Mouse (Mus musculus): ENCODE results near the gene Alg14.

The Alg14 gene

DNA sequence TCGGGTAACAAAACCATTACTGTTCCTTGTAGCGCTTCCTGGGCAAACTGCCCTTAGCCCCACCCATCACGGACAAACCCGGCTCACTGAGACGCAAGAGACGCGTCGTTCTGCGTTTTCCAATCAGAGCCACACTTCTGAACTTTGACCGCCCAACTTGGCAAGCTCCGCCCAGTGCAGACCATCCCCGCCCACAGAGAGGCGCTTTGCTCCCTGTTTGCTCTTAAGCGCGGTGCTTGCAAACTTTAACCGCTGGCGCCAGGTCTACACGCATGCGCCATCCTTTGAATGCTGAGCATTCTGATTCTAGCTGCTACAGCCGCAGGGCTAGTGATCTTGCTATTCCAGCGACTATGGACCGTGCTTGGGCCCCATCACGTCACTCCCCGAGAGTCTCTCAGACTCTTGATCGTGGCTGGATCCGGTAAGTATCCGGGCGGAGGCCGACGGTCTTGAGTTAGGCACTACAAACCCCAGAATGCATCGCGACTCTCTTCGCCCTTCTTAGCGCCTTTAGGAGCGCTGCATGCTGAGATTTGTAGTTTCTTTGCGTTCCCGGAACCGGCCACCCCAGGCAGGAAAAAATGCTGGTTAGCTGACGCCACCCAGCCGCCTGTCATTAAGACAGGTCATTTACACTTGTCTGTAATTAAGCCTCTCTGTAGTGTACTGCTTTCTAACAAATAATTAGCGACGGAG is at the start of gene Alg14:
Gene Alg14 (plus strand): TSS at position 214 of the 699 bp plus-strand sequence.
- DNase-seq (ENCODE audit: low spot score in 2 of 2) = peak; percentile 95

DNA sequence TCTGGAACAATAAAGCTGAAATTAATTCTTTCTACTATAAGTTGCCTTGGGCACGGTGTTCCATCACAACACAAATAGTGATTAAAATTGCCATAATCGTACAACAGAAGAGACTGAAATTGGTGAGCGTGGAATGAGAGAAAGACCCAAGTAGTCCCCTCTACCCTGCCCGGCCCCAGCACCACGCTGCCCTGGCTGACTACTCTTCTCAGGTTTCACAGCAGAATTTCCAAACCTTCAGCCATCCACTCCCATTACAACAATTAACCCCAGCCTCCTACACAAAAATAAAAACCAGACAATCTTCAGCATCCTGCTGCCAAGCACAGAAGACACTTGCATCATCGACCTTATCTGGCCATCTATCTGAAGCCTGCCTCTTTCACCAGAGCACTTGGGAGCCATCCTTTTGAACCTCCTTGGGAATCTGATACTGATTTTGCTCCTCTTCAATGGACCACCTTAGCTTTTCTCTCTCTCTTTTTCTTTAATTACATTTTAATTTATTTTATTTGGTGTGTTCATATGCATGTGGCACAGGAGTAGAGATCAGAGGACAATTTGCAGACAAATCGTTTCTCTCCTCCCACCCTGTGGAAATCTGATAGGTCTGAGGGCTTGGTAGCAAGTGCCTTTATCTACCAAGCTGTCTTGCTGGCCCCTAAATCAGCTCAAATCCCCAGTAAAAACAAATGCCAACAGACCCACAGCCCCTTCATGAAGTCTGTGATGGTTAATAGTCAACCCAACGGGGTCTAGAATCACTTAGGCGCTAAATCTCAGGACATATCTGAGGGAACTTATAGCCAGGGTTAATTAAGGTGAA is 49.2 kb upstream of the Alg14 start:
- no peak for DNase-seq (ENCODE audit: low spot score in 2 of 2)

DNA sequence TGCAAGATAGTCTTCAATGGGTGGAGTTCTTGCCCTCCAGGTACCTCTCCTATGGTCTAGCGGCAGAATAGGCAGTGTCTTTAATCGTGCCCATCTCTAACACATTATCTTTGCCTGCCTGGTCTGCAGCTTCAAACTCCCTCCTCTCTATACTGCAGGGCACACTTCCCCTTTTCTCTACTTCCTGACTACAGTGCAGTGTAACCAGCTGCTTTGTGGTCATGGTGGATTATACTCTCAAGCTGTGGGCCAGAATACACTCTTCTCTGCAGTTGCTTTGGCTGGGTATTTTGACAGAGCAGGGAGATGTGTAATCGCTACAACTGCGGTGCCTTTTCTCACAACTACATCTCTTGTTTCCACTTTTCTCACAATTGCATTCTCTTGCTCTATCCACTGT is 48.6 kb upstream of the Alg14 start:
- DNase-seq (ENCODE audit: low spot score in 2 of 2) = no peak

DNA sequence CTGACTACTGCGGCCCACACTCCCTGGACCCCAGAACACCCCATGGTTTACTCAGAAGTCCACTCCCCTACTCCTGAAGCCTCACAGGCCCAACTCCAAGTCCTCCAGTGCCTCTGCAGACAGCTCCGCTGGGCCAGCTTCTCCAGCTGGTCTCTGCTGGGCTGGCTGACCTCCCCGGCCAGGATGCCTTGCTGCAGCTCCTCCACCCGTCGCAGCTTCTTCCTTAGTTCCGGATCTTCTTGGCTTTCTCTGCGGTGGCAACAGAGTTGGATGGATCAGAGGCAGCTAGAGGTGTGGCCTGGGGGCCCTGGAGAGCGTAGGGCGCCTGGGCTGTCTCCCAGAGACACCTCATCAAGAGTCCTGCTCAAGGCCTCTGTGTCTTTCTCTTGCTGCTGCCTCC is 41.5 kb upstream of the Alg14 start:
- DNase-seq (ENCODE audit: low spot score in 2 of 2) = no peak

DNA sequence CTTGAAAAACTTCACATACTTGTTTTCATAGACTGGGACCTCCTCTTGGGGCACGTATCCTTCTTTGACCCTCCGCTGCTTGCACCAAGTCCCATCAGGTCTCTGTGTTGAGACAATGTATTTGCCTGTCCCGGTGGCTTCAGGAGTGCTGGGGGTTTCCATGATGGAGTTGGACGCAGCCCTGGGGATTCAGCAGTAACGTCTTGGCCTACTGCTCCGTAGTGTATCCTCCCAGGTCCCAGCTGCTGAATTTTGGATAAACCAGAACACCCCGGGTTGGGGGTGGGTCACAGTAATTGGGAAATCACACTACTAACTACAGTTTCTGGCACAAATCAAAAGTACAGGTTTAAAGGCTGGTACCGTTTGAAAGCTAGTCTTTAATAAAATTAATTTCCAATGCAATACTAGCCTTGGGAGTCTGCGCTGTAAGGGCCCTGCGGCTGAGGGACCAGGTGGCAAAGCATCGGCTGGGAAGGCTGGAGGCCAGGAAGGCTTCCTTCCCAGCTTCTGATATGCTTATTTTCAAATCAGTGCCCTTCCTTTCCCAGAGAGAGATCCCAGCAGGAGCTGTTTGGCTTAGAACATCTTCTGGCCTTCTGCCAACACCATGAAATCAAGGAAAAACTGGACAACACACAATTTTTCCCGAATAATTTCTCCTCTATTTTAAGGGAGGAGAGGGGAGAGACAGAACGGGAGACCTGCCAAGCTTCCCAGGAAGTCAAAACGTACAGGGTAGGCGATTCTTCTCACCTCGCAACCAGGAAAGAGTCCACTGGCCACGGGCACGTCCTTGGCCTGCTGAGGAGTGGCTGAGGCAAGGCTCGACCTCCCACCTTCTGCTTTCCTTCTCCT is 40.8 kb upstream of the Alg14 start:
- DNase-seq (ENCODE audit: low spot score in 2 of 2) = no peak

DNA sequence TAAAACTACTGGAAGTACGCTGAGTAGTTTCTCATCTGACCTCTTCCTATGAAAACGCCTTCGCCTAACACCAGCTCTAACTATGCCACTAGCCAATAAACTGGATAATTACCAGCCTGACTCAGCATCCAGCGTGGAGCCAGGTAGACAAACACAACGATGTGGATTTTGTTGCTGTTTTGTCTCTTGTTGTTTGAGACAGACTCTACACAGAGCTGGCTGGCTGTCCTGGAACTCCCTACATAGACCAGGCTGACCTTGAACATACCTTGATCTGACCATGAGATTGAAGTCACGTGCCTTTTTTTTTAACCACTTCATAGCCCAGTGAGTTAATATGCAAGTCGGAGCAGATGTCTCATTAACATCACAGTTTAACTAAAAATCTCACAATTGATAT is 36.1 kb upstream of the Alg14 start:
- DNase-seq (ENCODE audit: low spot score in 2 of 2) = no peak

DNA sequence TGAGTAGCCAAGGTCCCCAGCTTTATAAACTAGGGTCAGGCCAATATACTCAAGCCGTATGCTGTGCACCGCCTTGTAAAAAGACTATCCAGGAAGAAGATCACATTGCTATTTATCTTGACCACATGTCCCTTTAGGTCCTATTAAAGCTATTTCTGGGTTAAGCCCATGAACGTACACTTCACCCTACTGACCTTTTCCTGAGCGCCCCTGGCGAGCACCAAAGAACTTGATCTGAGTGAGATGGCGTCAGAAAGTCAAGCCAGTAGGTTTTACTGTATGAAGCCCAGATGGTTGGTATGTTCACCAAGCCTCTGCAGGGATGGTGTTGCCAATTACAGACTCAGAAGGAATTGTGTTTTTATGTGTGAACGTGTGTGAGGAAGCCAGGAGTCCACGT is 35.4 kb upstream of the Alg14 start:
- no peak for DNase-seq (ENCODE audit: low spot score in 2 of 2)

DNA sequence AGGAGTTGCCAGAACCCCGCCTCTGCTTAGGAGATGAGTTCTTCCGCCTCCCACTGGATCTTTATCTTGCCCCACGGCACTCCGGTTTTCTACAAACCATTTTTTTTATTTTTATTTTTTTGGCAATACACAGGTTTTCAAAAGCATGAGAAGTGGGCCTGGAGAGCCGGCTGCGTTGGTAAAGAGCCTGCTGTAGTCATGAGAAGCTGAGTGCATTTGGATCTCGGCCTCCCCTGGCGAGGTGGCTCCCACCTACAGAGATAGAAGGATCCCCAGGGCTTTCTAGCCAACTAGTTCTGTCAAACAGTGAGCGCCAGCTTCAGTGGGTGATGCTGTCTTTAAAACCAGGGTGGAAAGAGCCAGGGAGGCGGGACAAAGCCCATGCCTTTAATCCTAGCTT is 34.2 kb upstream of the Alg14 start:
- DNase-seq (ENCODE audit: low spot score in 2 of 2) = no peak

DNA sequence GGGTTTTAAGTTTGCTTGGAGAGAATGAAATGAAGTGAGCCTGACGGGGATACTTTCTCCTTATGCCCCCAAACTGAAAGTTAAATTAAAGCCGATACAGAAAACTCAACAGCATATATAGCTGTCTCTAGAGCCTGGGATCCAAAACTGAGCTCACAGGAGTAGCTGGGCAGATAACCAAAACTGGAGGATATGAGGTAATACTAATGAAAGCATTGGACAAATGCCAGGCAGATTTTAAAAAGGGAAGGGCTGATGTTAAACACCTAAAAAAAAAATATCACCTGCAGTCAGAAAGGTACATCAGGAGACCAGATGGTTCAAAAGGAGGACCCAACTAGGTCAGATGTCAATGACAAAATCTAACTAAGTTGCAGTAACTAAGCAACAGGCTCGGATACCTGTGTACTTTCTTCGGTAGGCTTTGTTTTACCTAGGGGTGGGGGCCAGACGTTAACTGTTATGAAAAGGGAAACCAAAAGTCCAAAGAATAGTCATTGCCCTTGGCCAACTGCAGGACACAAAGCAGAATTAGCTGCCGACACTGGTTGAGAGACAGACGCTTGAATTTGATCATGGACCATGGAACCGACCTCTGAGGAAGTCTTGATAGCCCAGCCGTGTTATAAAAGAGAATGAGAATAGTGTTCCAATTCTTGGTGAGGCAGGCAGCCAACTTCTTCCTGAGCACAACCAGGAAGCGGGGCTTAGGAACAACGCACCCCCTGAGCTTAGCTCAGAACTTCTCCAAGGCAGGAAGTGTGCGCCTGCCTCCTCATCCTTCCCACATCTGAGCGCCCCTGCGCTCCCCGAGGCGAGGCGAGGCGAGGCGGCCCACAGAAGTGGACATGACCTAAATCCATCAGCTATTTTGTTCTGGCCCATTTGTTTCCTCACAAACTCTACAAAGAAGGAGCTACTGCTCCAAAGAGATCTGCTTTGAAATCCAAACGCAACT is 32.8 kb upstream of the Alg14 start:
- DNase-seq (ENCODE audit: low spot score in 2 of 2) = no peak

DNA sequence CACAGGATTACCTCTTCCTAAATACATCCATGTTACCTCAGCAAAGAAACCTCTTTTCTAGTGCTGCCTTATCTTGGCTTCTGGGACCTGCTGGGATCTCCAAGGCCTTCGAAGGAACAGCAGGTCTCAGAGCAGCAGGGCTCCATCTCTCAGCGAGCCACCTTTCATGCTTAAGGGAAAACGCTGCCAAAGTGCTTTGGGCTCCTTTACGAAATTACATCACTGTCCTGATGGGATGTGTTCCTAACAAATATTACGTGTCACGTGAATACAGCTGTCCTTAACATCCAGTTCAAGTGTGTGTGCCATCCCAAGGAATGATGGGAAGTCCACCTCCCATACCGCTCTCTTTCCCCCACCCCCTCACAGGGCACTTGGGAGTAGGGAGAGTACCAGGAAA is 31.5 kb upstream of the Alg14 start:
- no peak for DNase-seq (ENCODE audit: low spot score in 2 of 2)

DNA sequence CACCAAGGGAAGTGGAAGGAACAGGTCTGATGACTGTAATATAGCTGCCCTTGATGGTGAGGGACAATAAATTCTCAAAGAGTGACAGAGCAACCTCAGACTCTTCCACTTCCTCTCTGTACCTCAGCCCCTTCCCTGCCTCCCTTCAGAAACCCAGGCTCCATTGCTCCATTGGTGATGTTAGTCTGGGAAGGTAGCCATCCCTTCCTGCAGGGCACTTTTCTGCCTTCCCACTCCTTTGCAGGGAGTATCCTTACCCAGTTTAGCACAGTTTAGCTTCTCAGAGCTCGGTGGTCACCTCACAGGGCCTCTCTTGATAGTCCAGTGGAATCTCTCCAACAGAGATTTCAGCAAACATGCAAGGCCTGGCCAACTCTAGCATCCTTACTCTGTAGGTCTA is 30.7 kb upstream of the Alg14 start:
- no peak for DNase-seq (ENCODE audit: low spot score in 2 of 2)

DNA sequence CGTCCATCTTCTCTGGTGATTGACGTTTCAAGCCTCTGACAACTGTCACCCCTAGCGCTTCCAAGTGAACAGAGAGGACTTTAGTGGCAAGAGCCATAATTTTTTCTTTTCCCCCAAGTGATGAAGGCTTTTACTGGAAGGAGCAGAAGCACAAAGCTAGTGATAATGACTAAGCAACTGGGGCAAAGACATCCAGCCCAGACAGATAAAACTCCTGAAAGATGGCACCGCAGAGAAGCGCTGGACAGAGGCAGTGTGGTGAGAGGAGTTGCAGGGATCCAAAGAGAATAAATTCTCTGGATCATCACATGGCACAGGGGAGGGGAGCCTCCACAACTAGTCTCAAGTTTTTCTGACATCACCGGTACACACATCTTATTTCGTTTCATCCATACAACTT is 30.3 kb upstream of the Alg14 start:
- no peak for DNase-seq (ENCODE audit: low spot score in 2 of 2)

DNA sequence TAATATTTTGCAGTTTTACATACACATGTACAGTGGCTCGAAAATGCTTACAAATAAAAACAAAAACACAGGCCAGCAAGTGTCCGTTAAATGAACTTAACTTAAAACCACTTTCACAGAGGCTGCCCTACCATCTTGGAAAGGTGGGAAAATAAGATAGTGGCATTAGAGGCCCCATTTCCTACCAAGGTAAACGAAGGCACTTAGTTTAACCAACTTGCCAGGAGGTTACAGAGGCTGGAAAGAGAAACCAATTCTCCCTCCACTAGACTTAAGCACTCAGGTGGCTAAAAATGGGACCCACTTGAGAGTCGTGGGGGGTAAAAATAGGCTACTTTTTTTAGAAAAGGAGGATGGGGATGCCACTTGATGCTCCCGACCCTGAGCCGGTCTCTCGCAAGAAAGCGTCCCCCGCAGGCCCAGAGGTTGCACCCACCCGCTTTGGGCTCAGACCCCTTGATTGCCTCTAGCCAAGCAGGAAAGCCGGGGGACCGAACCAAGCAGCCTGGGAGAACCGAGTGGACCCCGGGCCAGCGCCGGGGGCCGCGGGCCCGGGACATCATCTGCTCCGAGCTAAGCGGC is 29.5 kb upstream of the Alg14 start:
- peak in 1 of 2 experiments; percentile 74 for DNase-seq (ENCODE audit: low spot score in 2 of 2)

DNA sequence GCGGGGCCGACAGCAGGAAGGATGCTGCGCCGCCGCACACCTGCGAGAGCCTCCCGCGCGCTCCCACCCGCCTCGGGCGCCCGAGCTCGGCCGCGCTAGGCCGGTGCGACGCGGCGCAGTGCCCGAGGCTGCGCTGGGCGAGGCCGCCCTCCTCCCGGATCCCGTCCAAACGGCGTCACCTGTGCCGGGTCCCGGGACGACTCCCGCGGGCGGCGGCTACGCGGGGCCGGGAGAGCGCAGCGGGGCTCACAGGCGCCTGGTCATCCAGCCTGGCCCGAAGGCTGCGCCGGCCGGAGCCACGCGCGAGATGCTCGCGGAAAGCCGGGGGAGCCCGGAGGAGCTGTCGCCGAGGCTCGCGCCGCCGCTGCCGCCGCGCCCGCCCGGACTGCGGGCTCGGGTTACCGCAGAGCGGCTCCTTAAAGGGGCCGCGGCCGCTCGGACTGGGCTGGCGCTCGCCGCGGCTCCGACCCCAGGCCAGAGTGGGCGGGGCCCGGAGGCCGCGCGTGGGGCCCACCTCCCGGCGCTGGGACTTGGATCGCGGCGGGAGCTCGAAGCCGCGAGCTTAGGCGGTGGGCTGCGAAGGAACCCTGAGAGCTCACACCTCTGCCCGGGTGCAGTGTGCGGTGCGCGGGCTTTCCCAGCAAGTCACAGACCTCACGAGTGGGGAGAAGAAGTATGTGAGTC is 28.9 kb upstream of the Alg14 start:
- peak; percentile 56 to 80 for DNase-seq (ENCODE audit: low spot score in 2 of 2)

DNA sequence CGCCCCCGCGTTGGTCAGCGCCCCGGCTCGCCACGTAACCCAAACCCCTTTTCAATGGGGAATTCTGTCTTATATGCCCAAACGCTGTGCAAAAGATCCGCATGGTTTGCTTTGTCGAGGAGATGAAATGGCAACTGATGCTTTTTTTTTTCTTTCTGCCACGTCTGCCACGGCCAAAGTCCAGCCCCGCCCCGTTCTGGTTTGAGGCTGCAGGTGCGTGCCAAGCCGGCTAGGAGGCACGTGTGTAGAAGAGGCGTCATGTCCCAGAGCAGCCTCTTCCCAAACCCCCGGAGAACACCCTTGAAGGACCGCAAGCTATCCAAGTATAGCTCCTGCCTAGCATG is 28.4 kb upstream of the Alg14 start:
- DNase-seq (ENCODE audit: low spot score in 2 of 2) = peak; percentile 76 to 83

DNA sequence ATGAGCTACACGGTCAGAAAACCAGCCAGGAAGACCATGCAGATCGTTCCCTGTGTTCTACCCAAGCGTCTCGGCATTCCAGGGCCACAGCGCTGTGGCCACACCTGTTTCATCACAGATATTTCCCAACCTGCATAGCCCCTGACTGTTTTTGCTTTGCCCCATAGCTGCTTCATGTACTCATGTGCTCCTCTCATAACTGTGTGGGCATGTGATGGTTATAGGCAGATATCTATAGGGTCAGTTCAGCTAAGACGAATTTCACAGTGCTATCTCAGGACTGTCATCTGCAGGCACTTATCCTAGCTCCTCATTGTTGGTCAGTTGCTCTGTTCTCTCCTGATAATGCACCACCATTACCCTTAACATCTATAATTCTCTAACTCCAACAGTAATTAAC is 27.3 kb upstream of the Alg14 start:
- DNase-seq (ENCODE audit: low spot score in 2 of 2) = no peak

DNA sequence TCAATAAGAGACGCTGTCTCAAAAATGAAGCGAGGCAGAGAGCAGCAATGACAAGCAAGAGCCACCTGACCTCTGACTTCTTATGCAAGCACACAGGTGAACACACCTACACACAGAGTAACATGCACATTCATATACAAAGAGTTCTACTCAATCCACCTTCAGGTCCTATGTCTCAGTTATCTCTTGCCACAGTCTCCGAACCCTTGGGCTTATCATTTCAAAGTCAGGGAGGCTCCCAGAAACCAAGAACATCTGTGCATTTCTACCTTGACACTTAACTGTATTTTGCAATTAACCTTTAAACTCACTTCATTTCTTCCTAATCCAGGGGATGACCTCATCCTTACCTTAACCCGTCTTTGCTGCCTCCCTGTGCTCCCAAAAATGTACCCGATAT is 24.3 kb upstream of the Alg14 start:
- DNase-seq (ENCODE audit: low spot score in 2 of 2) = no peak

DNA sequence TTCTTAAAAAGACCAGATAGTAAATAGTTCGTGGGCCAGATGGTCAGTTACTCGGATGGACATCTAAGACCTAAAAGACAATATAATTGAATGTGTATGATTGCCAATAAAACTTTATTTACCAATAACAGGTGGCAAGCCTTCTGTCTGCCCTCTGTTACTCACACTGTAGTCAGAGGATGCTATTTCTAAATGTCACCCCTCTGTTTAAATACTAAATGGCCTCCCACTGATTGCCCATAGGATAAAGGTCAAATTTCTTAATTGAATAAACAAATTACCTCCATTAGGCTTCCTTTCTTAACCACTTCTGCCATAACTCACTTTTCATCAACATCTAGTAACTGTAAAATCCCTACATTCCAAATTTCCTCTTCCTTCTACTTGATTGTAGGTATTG is 19.0 kb upstream of the Alg14 start:
- DNase-seq (ENCODE audit: low spot score in 2 of 2) = no peak

DNA sequence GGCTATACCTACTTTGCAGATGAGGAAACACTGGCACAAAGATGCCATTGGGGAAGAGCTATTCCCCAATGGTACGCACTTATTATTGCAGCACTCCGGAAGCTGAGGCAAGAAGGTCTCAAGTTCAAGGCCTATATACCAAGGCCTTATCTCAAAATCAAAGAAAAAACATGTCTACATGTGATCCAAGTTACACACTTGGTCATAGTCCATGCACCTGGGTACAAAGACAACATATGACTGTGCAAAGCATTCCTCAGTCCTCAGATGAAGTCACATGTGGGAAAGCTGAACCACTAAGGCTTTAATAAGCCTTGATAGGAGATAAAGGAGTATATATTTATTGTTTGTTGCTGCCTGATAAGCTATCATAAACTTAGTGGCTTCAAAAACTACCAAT is 17.6 kb upstream of the Alg14 start:
- DNase-seq (ENCODE audit: low spot score in 2 of 2) = no peak

DNA sequence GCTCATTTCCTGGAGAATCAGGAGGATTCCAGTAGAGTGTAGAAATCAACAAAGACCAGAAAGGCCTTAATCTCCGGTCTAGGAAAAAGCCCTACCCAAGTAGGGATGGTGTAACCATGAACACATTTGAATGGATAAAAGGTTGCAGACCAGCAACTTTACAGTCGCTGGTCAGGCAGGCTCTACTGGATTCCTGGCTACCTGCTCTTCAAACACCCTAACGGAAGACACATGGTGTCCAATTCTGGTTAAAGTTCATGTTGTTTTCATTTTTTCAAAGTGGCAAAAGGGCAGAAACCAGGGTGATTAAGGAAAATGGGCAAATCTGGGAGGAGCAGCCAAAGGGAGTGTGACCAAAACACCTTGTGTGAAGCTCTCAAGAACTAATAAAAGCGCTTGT is 14.6 kb upstream of the Alg14 start:
- no peak for DNase-seq (ENCODE audit: low spot score in 2 of 2)

DNA sequence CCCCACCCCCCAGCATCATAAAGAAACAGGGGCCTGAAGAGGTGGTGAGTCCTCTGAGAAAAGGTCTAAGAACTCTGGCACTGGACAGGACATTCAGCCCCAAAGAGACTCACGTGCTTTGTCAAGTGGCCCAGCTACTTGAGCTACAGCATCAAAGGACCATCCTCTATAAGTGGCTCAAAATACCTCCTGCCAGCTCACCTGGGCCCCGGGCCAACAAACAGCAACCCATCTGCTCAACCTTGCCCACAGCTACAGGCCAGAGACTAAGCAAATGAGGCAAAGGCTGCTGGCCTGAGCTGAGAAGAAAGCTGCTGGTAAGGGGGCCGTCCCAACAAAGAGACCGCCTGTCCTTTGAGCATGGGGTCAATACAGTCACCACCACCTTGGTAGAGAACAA is 14.0 kb upstream of the Alg14 start:
- no peak for DNase-seq (ENCODE audit: low spot score in 2 of 2)

Measured in spleen, postnatal 4 days (tissue).